Mouse (Mus musculus): ENCODE measurements around the gene Phyhipl. TPM values are rescaled to one million over a fixed set of nuclear protein-coding genes. Genes with fewer than 3 reads are reported as not detected.

Gene Phyhipl
- polyA plus RNA-seq, 1 experiment: 0.08 TPM

DNA sequence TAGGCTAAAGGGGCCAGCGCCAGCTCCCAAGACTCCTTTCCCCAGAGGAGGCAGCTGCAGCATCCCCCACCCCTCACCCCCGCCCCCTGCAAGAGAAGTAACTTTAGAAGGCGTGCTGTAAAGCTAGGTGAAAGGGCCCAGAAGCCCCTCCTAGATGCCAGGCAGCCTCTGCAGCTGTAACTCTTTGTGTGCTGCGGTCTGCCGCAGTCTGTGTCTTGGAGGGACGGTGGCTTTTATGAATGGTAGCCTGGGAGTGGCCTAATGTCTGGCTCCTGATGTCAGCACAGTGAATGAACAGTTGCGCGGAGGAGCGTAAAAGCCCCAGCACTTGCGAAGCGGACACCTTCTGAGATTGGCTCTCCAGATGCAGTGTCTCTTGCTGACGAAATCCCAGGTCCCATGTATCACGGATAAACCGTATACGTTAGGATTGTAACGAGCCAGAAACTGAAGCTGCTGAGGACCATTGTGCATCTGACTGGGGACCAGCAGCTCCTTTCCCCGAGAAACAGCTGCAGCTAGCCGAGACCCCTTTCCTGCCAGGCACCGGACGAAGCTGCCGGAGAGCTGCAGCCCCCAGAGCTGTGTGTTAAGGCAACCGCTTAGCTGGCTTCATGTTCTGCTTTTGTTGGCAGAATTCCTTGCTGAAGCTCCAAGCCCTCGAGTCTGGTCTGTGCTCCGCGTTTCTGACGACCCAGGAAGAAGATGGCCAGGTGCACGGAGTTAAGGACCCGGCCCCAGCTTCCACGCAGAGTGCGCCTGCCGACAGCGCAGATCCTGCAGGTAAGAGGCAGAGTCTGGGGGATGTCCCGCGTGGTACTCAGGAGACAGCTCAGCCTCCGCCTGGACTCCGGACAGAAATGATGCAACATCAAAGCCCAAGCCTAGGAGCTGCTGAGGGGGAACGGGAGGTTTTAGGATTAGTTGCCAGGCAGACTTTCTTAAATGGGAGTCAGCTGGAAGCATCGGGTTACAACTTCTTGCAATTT lies 135.3 kb downstream of the Phyhipl start:
- H3K4me2 ChIP-seq (ENCODE audit: low read depth): peak overlapping the region; percentile 95
- peaks cover 40% of the 10 kb centered on the region for H3K79me2 ChIP-seq (ENCODE audit: control insufficient read depth, insufficient read depth)
- H3ac ChIP-seq (ENCODE audit: control insufficient read depth, insufficient read length): peak overlapping the region; percentile 27
- peaks cover 10% of the 10 kb centered on the region for H3K36me3 ChIP-seq (ENCODE audit: control insufficient read depth, insufficient read depth)
- TF ChIP-seq REST (IDR thresholded peaks at IDR 0.05; ENCODE audit: insufficient read depth, insufficient read length): no peak
- TF ChIP-seq MYOG (IDR thresholded peaks at IDR 0.05; ENCODE audit: control insufficient read depth in 1 of 3, insufficient read depth in 1 of 3, insufficient read length in 2 of 3, low read depth in 2 of 3): peak; percentile 8 to 83 (median 39)
- peak; percentile 95 for TF ChIP-seq CEBPB (IDR thresholded peaks at IDR 0.05; ENCODE audit: insufficient read depth, poor library complexity, severe bottlenecking)
- TF ChIP-seq POLR2A (IDR thresholded peaks at IDR 0.05; ENCODE audit: insufficient read length, low read depth): peak; percentile 71
- TF ChIP-seq USF1 (IDR thresholded peaks at IDR 0.05; ENCODE audit: low read depth): no peak
- TF ChIP-seq POLR2AphosphoS2 (IDR thresholded peaks at IDR 0.05; ENCODE audit: insufficient read length, low read depth): peak; percentile 69
- TF ChIP-seq TCF12 (IDR thresholded peaks at IDR 0.05; ENCODE audit: insufficient read depth, poor library complexity, severe bottlenecking): peak; percentile 47
- TF ChIP-seq MYOD1 (IDR thresholded peaks at IDR 0.05; ENCODE audit: control insufficient read depth in 1 of 3, insufficient read length in 2 of 3, low read depth in 2 of 3): peak in 2 of 3 experiments; percentile 55 to 71
- peak; percentile 27 for TF ChIP-seq TCF3 (IDR thresholded peaks at IDR 0.05; ENCODE audit: insufficient read length, low read depth)
- peak; percentile 27 for TF ChIP-seq MAX (IDR thresholded peaks at IDR 0.05; ENCODE audit: low read depth)
- TF ChIP-seq SRF (IDR thresholded peaks at IDR 0.05; ENCODE audit: control insufficient read depth, insufficient read length, low read depth): no peak
- peak overlapping the region; percentile 68 for H3K4me3 ChIP-seq
- no peaks in the 10 kb centered on the region for H3K27me3 ChIP-seq (ENCODE audit: control insufficient read depth, insufficient read depth, insufficient read length)

DNA sequence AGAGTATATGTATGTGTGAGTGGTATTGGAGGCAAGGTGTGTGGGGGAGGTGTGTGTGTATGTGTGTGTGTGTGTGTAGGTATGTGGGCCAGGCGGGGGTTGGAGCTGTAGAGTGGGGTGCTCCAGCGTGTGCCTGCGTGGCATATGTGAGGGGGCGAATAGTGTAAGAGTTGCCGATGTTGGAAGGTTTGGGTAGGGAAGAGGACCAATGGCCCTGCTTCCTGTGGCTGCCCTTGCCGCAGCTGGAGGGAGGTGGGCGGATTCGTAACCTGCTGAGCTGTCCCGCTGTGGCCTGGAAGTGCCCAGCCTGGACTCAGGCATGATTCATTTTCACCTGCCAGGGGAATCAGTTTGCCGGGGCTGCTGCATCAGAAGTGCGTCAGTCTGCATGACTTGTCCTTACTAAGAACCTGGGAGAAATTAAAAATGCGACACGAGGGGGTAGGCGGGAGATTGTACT lies 136.1 kb downstream of the Phyhipl start:
- TF ChIP-seq CEBPB (IDR thresholded peaks at IDR 0.05; ENCODE audit: insufficient read depth, poor library complexity, severe bottlenecking) (no peak), TCF3 (IDR thresholded peaks at IDR 0.05; ENCODE audit: insufficient read length, low read depth) (no peak), MYOG (IDR thresholded peaks at IDR 0.05; ENCODE audit: control insufficient read depth in 1 of 3, insufficient read depth in 1 of 3, insufficient read length in 2 of 3, low read depth in 2 of 3) (peak in 1 of 3 experiments; percentile 59), USF1 (IDR thresholded peaks at IDR 0.05; ENCODE audit: low read depth) (no peak), MYOD1 (IDR thresholded peaks at IDR 0.05; ENCODE audit: control insufficient read depth in 1 of 3, insufficient read length in 2 of 3, low read depth in 2 of 3) (peak in 2 of 3 experiments; percentile 34 to 78), POLR2A (IDR thresholded peaks at IDR 0.05; ENCODE audit: insufficient read length, low read depth) (peak; percentile 9)
- Histone ChIP-seq H3K79me2 (ENCODE audit: control insufficient read depth, insufficient read depth) (peaks cover 33% of the 10 kb centered on the region), H3K4me2 (ENCODE audit: low read depth) (peak overlapping the region; percentile 95), H3K4me3 (peak overlapping the region; percentile 68), H3ac (ENCODE audit: control insufficient read depth, insufficient read length) (no peak overlapping the region), H3K27me3 (ENCODE audit: control insufficient read depth, insufficient read depth, insufficient read length) (no peaks in the 10 kb centered on the region), H3K36me3 (ENCODE audit: control insufficient read depth, insufficient read depth) (peaks cover 10% of the 10 kb centered on the region)

DNA sequence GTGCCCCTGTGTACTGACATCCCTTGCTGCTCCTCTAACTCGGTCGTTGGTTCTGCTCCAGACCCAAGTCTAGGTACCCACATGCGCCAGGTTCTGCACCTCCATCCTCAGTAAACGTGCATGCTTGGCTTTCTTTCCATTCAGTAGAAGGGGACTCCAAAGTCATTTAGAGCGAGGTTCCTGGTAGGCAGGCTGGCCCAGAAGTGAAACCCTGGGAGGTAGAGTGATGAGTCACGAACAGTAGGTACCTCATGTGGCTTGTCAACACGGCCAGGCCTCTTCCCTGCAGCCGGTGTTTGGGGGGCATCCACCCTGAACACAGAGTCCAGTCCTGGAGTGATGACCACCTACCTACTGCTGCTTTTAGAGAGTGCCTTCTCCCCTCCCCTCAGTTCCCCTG lies 139.1 kb downstream of the Phyhipl start:
- no peaks in the 10 kb centered on the region for H3K27me3 ChIP-seq (ENCODE audit: control insufficient read depth, insufficient read depth, insufficient read length)
- no peak for TF ChIP-seq REST (IDR thresholded peaks at IDR 0.05; ENCODE audit: insufficient read depth, insufficient read length)
- no peak overlapping the region for H3K4me2 ChIP-seq (ENCODE audit: low read depth)
- no peak overlapping the region for H3K4me3 ChIP-seq
- peaks cover 3% of the 10 kb centered on the region for H3K79me2 ChIP-seq (ENCODE audit: control insufficient read depth, insufficient read depth)
- H3K36me3 ChIP-seq (ENCODE audit: control insufficient read depth, insufficient read depth): no peaks in the 10 kb centered on the region
- no peak overlapping the region for H3ac ChIP-seq (ENCODE audit: control insufficient read depth, insufficient read length)

DNA sequence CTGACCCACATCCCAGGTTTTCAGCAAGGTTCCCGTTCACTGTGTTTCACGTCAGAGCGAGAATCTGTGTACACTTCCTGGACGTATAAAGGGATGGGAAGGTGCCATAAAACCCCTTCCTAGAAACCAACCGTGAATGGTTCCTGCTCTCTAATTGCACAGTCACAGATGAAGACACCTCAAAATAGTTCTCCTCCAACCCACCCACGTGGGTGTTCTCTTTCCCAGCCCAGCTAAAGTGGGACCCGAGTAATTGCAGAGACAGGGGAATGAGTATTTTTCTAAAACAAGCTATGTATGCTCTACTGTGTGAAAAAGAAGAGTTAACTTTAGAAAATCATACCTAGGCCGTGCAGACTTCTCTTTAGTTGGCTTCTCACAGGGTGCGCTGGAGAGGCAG lies 140.9 kb downstream of the Phyhipl start:
- Histone ChIP-seq H3K4me2 (ENCODE audit: low read depth) (no peak overlapping the region), H3K27me3 (ENCODE audit: control insufficient read depth, insufficient read depth, insufficient read length) (no peaks in the 10 kb centered on the region), H3K79me2 (ENCODE audit: control insufficient read depth, insufficient read depth) (no peaks in the 10 kb centered on the region)

DNA sequence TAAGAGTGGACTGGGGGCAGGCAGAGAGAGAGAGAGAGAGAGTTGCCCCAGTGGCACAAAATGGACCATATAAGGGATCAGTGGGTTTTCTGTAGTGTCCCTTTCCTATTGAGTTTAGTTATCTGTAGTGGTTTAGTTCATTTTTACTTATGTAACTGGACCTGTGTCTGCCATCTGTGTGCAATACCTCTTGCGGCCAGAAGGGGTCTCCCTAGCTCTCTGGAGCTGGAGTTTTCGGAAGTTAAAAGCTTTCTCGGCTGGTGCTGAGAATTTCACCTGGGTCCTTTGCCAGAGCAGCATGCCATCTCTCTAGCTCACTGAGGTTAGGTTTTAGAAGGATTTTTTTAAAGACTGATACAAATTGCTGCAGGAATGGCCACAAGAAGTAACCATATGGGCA lies 147.9 kb downstream of the Phyhipl start:
- Histone ChIP-seq H3ac (ENCODE audit: control insufficient read depth, insufficient read length) (no peak overlapping the region), H3K4me2 (ENCODE audit: low read depth) (no peak overlapping the region), H3K27me3 (ENCODE audit: control insufficient read depth, insufficient read depth, insufficient read length) (no peaks in the 10 kb centered on the region), H3K4me3 (no peak overlapping the region), H3K36me3 (ENCODE audit: control insufficient read depth, insufficient read depth) (no peaks in the 10 kb centered on the region), H3K79me2 (ENCODE audit: control insufficient read depth, insufficient read depth) (no peaks in the 10 kb centered on the region)
- TF ChIP-seq REST (IDR thresholded peaks at IDR 0.05; ENCODE audit: insufficient read depth, insufficient read length) (no peak), MYOG (IDR thresholded peaks at IDR 0.05; ENCODE audit: control insufficient read depth in 1 of 3, insufficient read depth in 1 of 3, insufficient read length in 2 of 3, low read depth in 2 of 3) (no peak), SRF (IDR thresholded peaks at IDR 0.05; ENCODE audit: control insufficient read depth, insufficient read length, low read depth) (no peak), POLR2A (IDR thresholded peaks at IDR 0.05; ENCODE audit: insufficient read length, low read depth) (no peak), USF1 (IDR thresholded peaks at IDR 0.05; ENCODE audit: low read depth) (no peak), E2F4 (IDR thresholded peaks at IDR 0.05; ENCODE audit: insufficient read depth) (no peak), CEBPB (IDR thresholded peaks at IDR 0.05; ENCODE audit: insufficient read depth, poor library complexity, severe bottlenecking) (no peak), MAX (IDR thresholded peaks at IDR 0.05; ENCODE audit: low read depth) (no peak), TCF3 (IDR thresholded peaks at IDR 0.05; ENCODE audit: insufficient read length, low read depth) (no peak), POLR2AphosphoS2 (IDR thresholded peaks at IDR 0.05; ENCODE audit: insufficient read length, low read depth) (no peak), TCF12 (IDR thresholded peaks at IDR 0.05; ENCODE audit: insufficient read depth, poor library complexity, severe bottlenecking) (no peak), MYOD1 (IDR thresholded peaks at IDR 0.05; ENCODE audit: control insufficient read depth in 1 of 3, insufficient read length in 2 of 3, low read depth in 2 of 3) (no peak)

More for the DNA sequence above, 140.9 kb downstream of the Phyhipl start:
- H3K36me3 ChIP-seq (ENCODE audit: control insufficient read depth, insufficient read depth): no peaks in the 10 kb centered on the region
- no peak overlapping the region for H3ac ChIP-seq (ENCODE audit: control insufficient read depth, insufficient read length)
- H3K4me3 ChIP-seq: no peak overlapping the region
- no peak for TF ChIP-seq MAX (IDR thresholded peaks at IDR 0.05; ENCODE audit: low read depth)
- TF ChIP-seq SRF (IDR thresholded peaks at IDR 0.05; ENCODE audit: control insufficient read depth, insufficient read length, low read depth): no peak
- no peak for TF ChIP-seq E2F4 (IDR thresholded peaks at IDR 0.05; ENCODE audit: insufficient read depth)
- no peak for TF ChIP-seq MYOD1 (IDR thresholded peaks at IDR 0.05; ENCODE audit: control insufficient read depth in 1 of 3, insufficient read length in 2 of 3, low read depth in 2 of 3)
- TF ChIP-seq TCF12 (IDR thresholded peaks at IDR 0.05; ENCODE audit: insufficient read depth, poor library complexity, severe bottlenecking): no peak
- TF ChIP-seq POLR2AphosphoS2 (IDR thresholded peaks at IDR 0.05; ENCODE audit: insufficient read length, low read depth): no peak
- no peak for TF ChIP-seq TCF3 (IDR thresholded peaks at IDR 0.05; ENCODE audit: insufficient read length, low read depth)
- no peak for TF ChIP-seq POLR2A (IDR thresholded peaks at IDR 0.05; ENCODE audit: insufficient read length, low read depth)
- no peak for TF ChIP-seq REST (IDR thresholded peaks at IDR 0.05; ENCODE audit: insufficient read depth, insufficient read length)
- no peak for TF ChIP-seq CEBPB (IDR thresholded peaks at IDR 0.05; ENCODE audit: insufficient read depth, poor library complexity, severe bottlenecking)

Data from myocyte (in vitro differentiated cells).